Mouse (Mus musculus) CH12.LX (cell line): Measurements from ENCODE around the gene Rbp4.

ENCODE experiments used
- CTCF ChIP-seq, 2 experiments: IDR thresholded peaks in 1 of 2; conservative IDR thresholded peaks in 1 of 2; 2 replicates each; pipeline ENCODE4 v1.5.1; 2011 to 2012; ENCODE audit warnings: low read depth in 2 of 2, low read length in 2 of 2, improper control_type of control experiment in 1 of 2, inconsistent platforms in 1 of 2, mild to moderate bottlenecking in 1 of 2, moderate library complexity in 1 of 2
- KAT2A ChIP-seq: IDR thresholded peaks from 2 replicates; pipeline ENCODE4 v1.6.1; 2012; ENCODE audit warnings: low read length, improper control_type of control experiment, inconsistent platforms; ENCODE audit not compliant: insufficient replicate concordance

DNA sequence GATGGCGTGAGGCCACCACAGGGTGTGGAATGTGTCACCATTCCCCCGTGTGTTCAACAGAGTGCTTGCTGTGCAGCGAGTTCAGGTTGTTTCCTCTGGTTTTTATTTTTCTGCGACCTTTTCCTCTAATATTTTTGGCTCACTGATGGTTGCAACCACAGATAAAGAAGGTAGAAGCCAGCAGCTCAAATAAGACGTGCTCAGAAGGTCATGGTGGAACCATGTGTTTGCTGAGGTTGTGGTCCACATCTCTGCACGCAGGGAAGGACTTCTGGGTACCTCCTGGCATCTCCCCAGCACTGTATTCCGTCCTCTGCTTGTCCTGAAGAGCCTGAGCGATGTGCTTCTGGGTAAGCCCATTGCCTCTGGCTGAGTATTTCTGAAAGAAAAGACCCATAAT, 1.6 kb upstream of the Rbp4 start:
- no peak for TF ChIP-seq KAT2A
- TF ChIP-seq CTCF (conservative IDR thresholded peaks at IDR 0.05 in 1 of 2, IDR thresholded peaks at IDR 0.05 in 1 of 2; ENCODE audit: low read depth in 2 of 2, low read length in 2 of 2) = no peak
